Mouse (Mus musculus) heart, embryonic 14.5 days (tissue): ENCODE data around the gene Phox2b. TPM values are rescaled to one million over a fixed set of nuclear protein-coding genes. Genes with fewer than 3 reads are reported as not detected.

ENCODE experiments used
- ATAC-seq: fragments of 200-750 bp; cut with Nextera tagmentation; 2 replicates; pipeline ENCODE4 v1.8.0; 2017; ENCODE audit warnings: low read depth, moderate TSS enrichment; ENCODE audit not compliant: insufficient number of reproducible peaks, insufficient read depth, low FRiP score
- H3K27ac ChIP-seq, 2 experiments: fragments of 200-500 bp in 1 of 2; fragments of 300-500 bp in 1 of 2; sonication (generic) in 1 of 2; replicated peaks in 1 of 2; 2 replicates each; pipeline ENCODE4 v1.5.1; 2012 to 2014; ENCODE audit warnings: low read depth in 2 of 2, low read length in 2 of 2, control low read depth in 1 of 2, mild to moderate bottlenecking in 1 of 2, mixed read lengths in 1 of 2; ENCODE audit not compliant: control insufficient read depth in 1 of 2, insufficient read depth in 1 of 2
- H3K27me3 ChIP-seq: fragments of 300-500 bp; sonication (generic); 2 replicates; pipeline ENCODE4 v1.6.1; 2014; ENCODE audit warnings: mild to moderate bottlenecking, low read length, control low read depth; ENCODE audit not compliant: control insufficient read depth, insufficient read depth
- H3K36me3 ChIP-seq: fragments of 300-500 bp; sonication (generic); 2 replicates; pipeline ENCODE4 v1.6.1; 2014; ENCODE audit warnings: mild to moderate bottlenecking, control low read depth, low read length, mixed read lengths; ENCODE audit not compliant: control insufficient read depth, insufficient read depth
- H3K4me1 ChIP-seq, 2 experiments: fragments of 200-500 bp in 1 of 2; fragments of 300-500 bp in 1 of 2; sonication (generic) in 1 of 2; 2 replicates each; pipeline ENCODE4 v1.6.1; 2012 to 2014; ENCODE audit warnings: low read length in 2 of 2, control low read depth in 1 of 2, mixed read lengths in 1 of 2; ENCODE audit not compliant: control insufficient read depth in 2 of 2, insufficient read depth in 2 of 2
- H3K4me2 ChIP-seq: fragments of 300-500 bp; sonication (generic); 2 replicates; pipeline ENCODE4 v1.6.1; 2014; ENCODE audit warnings: mild to moderate bottlenecking, low read length
- H3K4me3 ChIP-seq, 2 experiments: fragments of 200-500 bp in 1 of 2; fragments of 300-500 bp in 1 of 2; sonication (generic) in 1 of 2; 2 replicates each; pipeline ENCODE4 v1.5.1; 2012 to 2014; ENCODE audit warnings: low read length in 2 of 2, mild to moderate bottlenecking in 2 of 2, control low read depth in 1 of 2, low read depth in 1 of 2, moderate library complexity in 1 of 2; ENCODE audit not compliant: control insufficient read depth in 1 of 2, insufficient read depth in 1 of 2
- H3K9ac ChIP-seq: fragments of 300-500 bp; sonication (generic); 2 replicates; pipeline ENCODE4 v1.6.1; 2014; ENCODE audit warnings: mild to moderate bottlenecking, low read length
- H3K9me3 ChIP-seq: fragments of 300-500 bp; sonication (generic); 2 replicates; pipeline ENCODE4 v1.6.1; 2016; ENCODE audit warnings: low read length, control low read depth; ENCODE audit not compliant: control insufficient read depth
- WGBS: fragments of 180-500 bp; shearing (Covaris S2); extraction: QIAGEN DNeasy Blood & Tissue Kit; methylation state at CpG from one replicate; pipeline ENCODE4 v1.1.7; 2014; 5-methylcytosine and 5-hydroxymethylcytosine counted together
- polyA plus RNA-seq: library from polyadenylated mRNA; unstranded; fragments of >200 nt; fragmentation: Nextera tagmentation; extraction: Ambion mirVana; gene quantifications from 2 replicates; pipeline ENCODE4 v1.2.1, GENCODE M21; 2014

Phox2b gene
- polyA plus RNA-seq: 0.15 and 0.89 TPM in 2 replicates

DNA sequence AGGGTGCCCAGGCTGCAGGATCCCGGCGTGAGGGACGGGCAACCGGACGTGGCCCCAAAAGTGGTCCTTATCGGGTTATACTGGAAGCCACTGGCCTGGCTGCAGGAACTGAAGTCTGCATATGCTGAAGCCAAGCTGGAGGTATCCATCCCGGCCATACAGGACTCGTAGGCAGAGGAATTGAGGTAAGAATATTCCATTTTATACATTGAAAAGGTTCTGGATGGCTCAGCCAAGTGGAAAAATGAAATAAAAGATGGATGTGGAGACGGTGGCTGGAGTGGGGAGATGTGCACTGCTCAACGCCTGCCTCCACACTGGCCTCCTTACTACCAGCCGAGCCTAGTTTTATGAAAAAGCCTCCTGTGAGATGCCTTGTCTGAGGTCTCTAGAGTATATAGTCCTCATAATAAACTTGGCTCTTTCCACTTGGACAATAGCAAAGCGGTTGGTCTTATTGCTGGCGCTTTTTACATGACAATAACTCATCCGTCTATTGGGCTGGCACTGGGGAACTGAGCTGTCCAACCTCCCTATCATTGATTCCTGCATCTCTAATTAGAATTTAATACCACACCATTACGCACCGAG lies at the start of gene Phox2b:
Phox2b (minus strand) TSS at position 569 of the 591 bp plus-strand sequence.
- Histone ChIP-seq H3K27ac (no peak within 1 kb of the TSS), H3K9me3 (no peaks in the 10 kb centered on the region), H3K4me2 (no peak within 1 kb of the TSS), H3K9ac (no peak within 1 kb of the TSS), H3K27me3 (peaks cover 90% of the 10 kb centered on the region), H3K4me1 (peaks cover 0 to 6% of the 10 kb centered on the region in 2 experiments; a peak in 2 of 4 replicates), H3K4me3 (no peak within 1 kb of the TSS), H3K36me3 (no peaks in the 10 kb centered on the region)
- 1% methylated on average over 16 of the region's 16 CpGs for WGBS
- ATAC-seq: no peak

GRCm38 (mm10) chr5:67142622-67143021 lies 43.5 kb upstream of the Phox2b start:
- WGBS: 49% methylated on average over 4 of the region's 4 CpGs
- Histone ChIP-seq H3K4me1 (no peaks in the 10 kb centered on the region), H3K36me3 (no peaks in the 10 kb centered on the region), H3K27me3 (no peaks in the 10 kb centered on the region), H3K9me3 (no peaks in the 10 kb centered on the region), H3K27ac (no peak overlapping the region), H3K9ac (no peak overlapping the region), H3K4me2 (no peak overlapping the region), H3K4me3 (no peak overlapping the region)
- no peak for ATAC-seq

GRCm38 (mm10) chr5:67139052-67140015 lies 40.2 kb upstream of the Phox2b start:
- H3K4me1 ChIP-seq: no peaks in the 10 kb centered on the region
- no peaks in the 10 kb centered on the region for H3K36me3 ChIP-seq
- H3K9ac ChIP-seq: no peak overlapping the region
- H3K4me3 ChIP-seq: no peak overlapping the region
- H3K9me3 ChIP-seq: no peaks in the 10 kb centered on the region
- no peak overlapping the region for H3K27ac ChIP-seq
- no peak for ATAC-seq
- H3K27me3 ChIP-seq: no peaks in the 10 kb centered on the region
- H3K4me2 ChIP-seq: no peak overlapping the region
- 63% methylated on average over 25 of the region's 25 CpGs for WGBS

GRCm38 (mm10) chr5:67138643-67139042 lies 39.5 kb upstream of the Phox2b start:
- no peaks in the 10 kb centered on the region for H3K4me1 ChIP-seq
- H3K4me3 ChIP-seq: no peak overlapping the region
- H3K9me3 ChIP-seq: no peaks in the 10 kb centered on the region
- H3K27ac ChIP-seq: no peak overlapping the region
- H3K9ac ChIP-seq: no peak overlapping the region
- ATAC-seq: no peak
- no peak overlapping the region for H3K4me2 ChIP-seq
- WGBS: 59% methylated on average over 8 of the region's 8 CpGs
- no peaks in the 10 kb centered on the region for H3K27me3 ChIP-seq
- no peaks in the 10 kb centered on the region for H3K36me3 ChIP-seq

GRCm38 (mm10) chr5:67134698-67135097 lies 35.6 kb upstream of the Phox2b start:
- 41% methylated on average over 6 of the region's 6 CpGs for WGBS
- no peaks in the 10 kb centered on the region for H3K27me3 ChIP-seq
- H3K4me2 ChIP-seq: no peak overlapping the region
- no peaks in the 10 kb centered on the region for H3K4me1 ChIP-seq
- H3K9me3 ChIP-seq: no peaks in the 10 kb centered on the region
- no peak for ATAC-seq
- no peak overlapping the region for H3K27ac ChIP-seq
- H3K4me3 ChIP-seq: no peak overlapping the region
- H3K36me3 ChIP-seq: no peaks in the 10 kb centered on the region
- H3K9ac ChIP-seq: no peak overlapping the region

GRCm38 (mm10) chr5:67131671-67132070 lies 32.6 kb upstream of the Phox2b start:
- Histone ChIP-seq H3K27ac (no peak overlapping the region), H3K9me3 (no peaks in the 10 kb centered on the region), H3K27me3 (no peaks in the 10 kb centered on the region), H3K36me3 (no peaks in the 10 kb centered on the region), H3K4me3 (no peak overlapping the region), H3K9ac (no peak overlapping the region), H3K4me1 (no peaks in the 10 kb centered on the region), H3K4me2 (no peak overlapping the region)
- no peak for ATAC-seq
- WGBS: 63% methylated on average over 2 of the region's 2 CpGs

DNA sequence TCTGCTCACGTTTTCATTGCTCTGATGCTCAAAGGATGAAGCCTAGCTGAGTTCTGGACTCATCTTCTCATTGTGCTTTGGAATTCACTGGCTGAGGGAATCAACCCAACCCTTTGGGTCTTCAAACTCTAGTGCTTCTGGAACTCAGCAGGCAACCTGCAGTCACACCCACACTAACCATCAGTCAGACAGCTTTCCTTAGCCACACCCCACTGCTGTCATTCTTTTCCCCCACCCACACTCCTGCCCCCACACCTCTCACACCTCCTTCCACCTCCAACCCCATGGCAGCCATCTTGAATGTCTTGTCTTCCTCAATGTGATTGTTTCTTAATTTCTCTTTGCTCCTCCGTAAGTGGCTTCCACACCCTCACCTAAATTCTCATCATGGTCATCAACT lies 7.2 kb upstream of the Phox2b start:
- Histone ChIP-seq H3K4me1 (no peaks in the 10 kb centered on the region), H3K27ac (no peak overlapping the region), H3K27me3 (peaks cover 70% of the 10 kb centered on the region), H3K9me3 (no peaks in the 10 kb centered on the region), H3K9ac (no peak overlapping the region), H3K4me3 (no peak overlapping the region), H3K4me2 (no peak overlapping the region), H3K36me3 (no peaks in the 10 kb centered on the region)
- 77% methylated on average over 2 of the region's 2 CpGs for WGBS
- ATAC-seq: no peak
